Mouse (Mus musculus): ENCODE measurements around the gene Ctps2. TPM values are rescaled to one million over a fixed set of nuclear protein-coding genes. Genes with fewer than 3 reads are reported as not detected.

The Ctps2 gene
- polyA plus RNA-seq, 1 experiment, result 0.69 TPM

GRCm38 (mm10) chrX:162949811-162950439, 48.9 kb downstream of the Ctps2 start:
- TF ChIP-seq GATA1 (IDR thresholded peaks at IDR 0.05; ENCODE audit: low read length), result no peak

DNA sequence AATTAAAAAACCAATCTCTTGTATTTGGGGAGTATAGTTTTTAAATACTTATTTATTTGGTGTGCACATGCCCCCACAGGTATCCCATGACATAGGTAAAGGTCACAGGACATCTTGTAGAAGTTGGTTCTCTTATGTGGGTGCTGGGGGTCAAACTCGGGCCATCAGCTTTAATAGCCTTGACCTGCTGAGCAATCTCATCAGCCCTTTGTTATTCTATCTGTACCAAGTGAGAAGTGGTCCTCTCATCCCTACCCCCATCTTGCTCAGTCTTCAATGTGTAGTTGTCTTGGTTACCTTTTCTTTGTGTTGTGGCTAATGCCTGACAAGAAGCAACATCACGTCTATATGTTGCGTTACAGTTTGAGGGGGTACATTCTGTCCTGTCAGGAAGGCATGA, 56.9 kb downstream of the Ctps2 start:
- no peak for TF ChIP-seq GATA1 (IDR thresholded peaks at IDR 0.05; ENCODE audit: low read length)

DNA sequence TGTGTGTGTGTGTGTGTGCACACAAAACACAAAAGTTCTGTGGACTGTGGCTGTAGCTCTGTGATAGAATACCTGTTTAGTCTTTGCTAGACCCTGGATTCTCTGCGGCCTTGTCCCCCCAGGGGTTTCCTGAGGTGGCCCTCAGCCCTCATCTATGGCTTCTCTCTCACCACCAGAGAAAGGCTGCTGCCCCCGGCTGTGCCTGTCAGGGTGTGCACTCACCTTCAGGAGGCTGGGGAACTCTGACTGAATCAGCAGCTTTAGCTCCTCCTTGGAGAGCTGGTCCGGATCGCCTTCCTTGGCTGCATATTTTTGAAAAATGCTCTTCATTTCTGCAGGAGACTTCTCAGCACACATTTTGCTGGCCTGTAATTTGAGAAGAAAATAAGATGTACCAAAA, 62.8 kb downstream of the Ctps2 start:
- no peak for TF ChIP-seq GATA1 (IDR thresholded peaks at IDR 0.05; ENCODE audit: low read length)

- TF ChIP-seq GATA1 (IDR thresholded peaks at IDR 0.05; ENCODE audit: low read length), result no peak
These were observed 63.3 kb downstream of the Ctps2 start, which contains the start of gene S100g for GRCm38 (mm10) chrX:162964383-162964782. TSS of gene S100g (minus strand) at chrX:162964599.

DNA sequence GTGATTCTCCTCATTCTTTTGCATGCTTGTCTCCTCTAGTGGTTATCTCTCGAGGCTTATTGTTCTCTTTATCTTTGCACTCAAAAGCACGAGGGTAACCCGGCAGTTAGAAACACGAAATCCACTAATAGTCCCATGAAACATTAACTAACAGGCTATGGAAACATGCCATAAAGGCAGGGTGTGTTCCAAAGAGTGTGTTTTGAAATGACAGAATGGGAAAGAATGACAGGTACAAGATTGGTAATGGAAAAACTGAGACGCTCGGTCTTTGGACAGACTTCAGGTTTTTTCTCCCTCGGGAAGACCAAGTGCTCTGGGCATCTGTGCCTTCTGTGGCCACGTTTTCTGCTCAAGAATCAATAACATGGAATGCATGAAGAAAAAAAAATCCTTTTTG, 66.4 kb downstream of the Ctps2 start:
- no peak for TF ChIP-seq GATA1 (IDR thresholded peaks at IDR 0.05; ENCODE audit: low read length)

- TF ChIP-seq GATA1 (IDR thresholded peaks at IDR 0.05; ENCODE audit: low read length), result no peak
These were observed 75.2 kb downstream of the Ctps2 start for GRCm38 (mm10) chrX:162976194-162976593.

- TF ChIP-seq GATA1 (IDR thresholded peaks at IDR 0.05; ENCODE audit: low read length), result no peak
These were observed 85.9 kb downstream of the Ctps2 start for GRCm38 (mm10) chrX:162986876-162987495.

- TF ChIP-seq GATA1 (IDR thresholded peaks at IDR 0.05; ENCODE audit: low read length), result no peak
These were observed 90.4 kb downstream of the Ctps2 start for GRCm38 (mm10) chrX:162991396-162991795.

DNA sequence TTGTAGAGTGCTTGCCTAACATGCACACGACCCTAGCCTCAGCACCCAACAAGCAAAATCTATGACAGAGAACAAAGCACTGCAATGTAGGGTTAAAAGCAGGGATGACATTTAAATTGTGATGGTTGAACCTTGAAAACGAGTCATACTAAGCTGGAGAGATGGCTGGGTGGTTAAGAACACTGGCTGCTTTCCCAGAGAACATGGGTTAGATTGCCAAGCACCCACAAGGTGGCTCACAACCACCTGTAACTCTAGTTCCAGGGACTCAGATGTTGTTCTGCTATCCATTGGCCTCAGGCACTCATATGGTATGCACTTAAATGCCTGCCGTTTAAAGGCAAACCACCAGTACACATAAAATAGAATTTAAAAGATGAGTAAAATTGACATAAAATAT, 91.1 kb downstream of the Ctps2 start:
- no peak for TF ChIP-seq GATA1 (IDR thresholded peaks at IDR 0.05; ENCODE audit: low read length)

DNA sequence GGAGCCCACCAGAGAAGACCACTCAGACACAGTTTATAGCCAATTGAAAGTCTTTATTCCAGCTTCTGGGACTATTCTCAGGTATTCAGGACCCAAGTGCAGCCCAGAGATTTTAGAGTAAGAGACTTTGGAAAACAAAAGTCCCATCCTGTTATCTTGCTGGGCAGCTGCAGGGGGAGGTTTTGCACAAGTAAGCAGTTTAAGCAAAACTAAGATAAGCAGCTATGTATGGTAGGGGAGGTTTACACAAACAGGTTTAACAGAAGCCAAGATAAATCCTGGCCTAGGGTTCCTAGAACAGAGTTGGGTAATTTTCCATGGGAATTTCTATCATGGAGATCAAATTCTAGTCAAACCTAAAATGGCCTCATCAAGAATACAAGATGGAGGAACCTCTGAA, 126.8 kb downstream of the Ctps2 start:
- TF ChIP-seq GATA1 (IDR thresholded peaks at IDR 0.05; ENCODE audit: low read length), result no peak

DNA sequence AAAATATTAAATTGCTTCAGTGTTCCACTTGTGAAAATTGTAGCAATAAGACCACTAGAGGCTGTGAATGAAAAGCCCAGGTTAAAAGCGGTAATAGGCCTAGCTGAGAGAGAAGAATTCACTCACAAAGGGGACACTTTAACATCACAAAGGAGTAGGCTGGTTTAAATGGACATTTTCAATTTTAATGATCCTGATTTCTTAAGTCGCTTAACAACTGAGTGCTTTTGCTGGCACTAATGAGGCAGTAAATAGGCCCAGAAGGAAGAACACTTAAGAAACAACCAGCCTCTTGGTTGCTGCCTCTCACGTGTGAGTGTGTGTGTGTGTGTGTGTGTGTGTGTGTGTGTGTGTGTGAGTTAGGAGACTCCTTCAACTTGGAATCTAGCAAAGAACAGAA, 137.7 kb downstream of the Ctps2 start:
- TF ChIP-seq GATA1 (IDR thresholded peaks at IDR 0.05; ENCODE audit: low read length), result no peak

GRCm38 (mm10) chrX:163042771-163043170, 141.7 kb downstream of the Ctps2 start:
- TF ChIP-seq GATA1 (IDR thresholded peaks at IDR 0.05; ENCODE audit: low read length), result no peak

DNA sequence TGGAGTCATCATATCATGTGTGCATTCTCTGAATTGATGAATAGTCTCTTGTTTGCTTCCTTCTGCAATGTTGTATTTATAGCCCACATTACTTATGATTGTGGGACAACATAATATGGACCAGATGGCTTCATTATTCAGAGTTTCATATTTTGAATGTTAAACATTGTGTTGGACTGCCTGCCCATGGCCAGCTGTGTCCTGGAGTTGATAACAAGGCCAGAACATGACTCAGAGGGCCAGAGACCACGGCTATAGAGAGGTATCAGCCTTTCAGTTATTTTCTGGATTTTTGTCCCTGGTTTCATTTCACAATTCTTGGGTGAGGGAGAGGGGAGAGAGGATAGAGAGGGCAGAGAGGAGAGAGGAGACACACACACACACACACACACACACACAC, 162.9 kb downstream of the Ctps2 start:
- TF ChIP-seq GATA1 (IDR thresholded peaks at IDR 0.05; ENCODE audit: low read length), result no peak

Other genes with a start within 250 kb of the Ctps2 start
- 191 and 322 TPM in 2 replicates for gene Rbbp7, start 140.8 kb upstream of the Ctps2 start, polyA plus RNA-seq (2012)
- 4.3 and 7.7 TPM in 2 replicates for gene Txlng, start 71.8 kb upstream of the Ctps2 start, polyA plus RNA-seq (2012)
- gene Syap1, start 12.8 kb upstream of the Ctps2 start, polyA plus RNA-seq (2012), result 5.2 and 8.5 TPM in 2 replicates
- gene S100g, start 63.4 kb downstream of the Ctps2 start, polyA plus RNA-seq (2012), result not detected in 2 replicates

Measured in G1E-ER4 (cell line).